Mouse (Mus musculus) heart, embryonic 14.5 days (tissue): ENCODE data around the gene Glmn. TPM values are rescaled to one million over a fixed set of nuclear protein-coding genes. Genes with fewer than 3 reads are reported as not detected.

ENCODE experiments used
- ATAC-seq: fragments of 200-750 bp; cut with Nextera tagmentation; 2 replicates; pipeline ENCODE4 v1.8.0; 2017; ENCODE audit warnings: low read depth, moderate TSS enrichment; ENCODE audit not compliant: insufficient number of reproducible peaks, insufficient read depth, low FRiP score
- H3K27ac ChIP-seq, 2 experiments: fragments of 200-500 bp in 1 of 2; fragments of 300-500 bp in 1 of 2; sonication (generic) in 1 of 2; replicated peaks in 1 of 2; 2 replicates each; pipeline ENCODE4 v1.5.1; 2012 to 2014; ENCODE audit warnings: low read depth in 2 of 2, low read length in 2 of 2, control low read depth in 1 of 2, mild to moderate bottlenecking in 1 of 2, mixed read lengths in 1 of 2; ENCODE audit not compliant: control insufficient read depth in 1 of 2, insufficient read depth in 1 of 2
- H3K27me3 ChIP-seq: fragments of 300-500 bp; sonication (generic); 2 replicates; pipeline ENCODE4 v1.6.1; 2014; ENCODE audit warnings: mild to moderate bottlenecking, low read length, control low read depth; ENCODE audit not compliant: control insufficient read depth, insufficient read depth
- H3K36me3 ChIP-seq: fragments of 300-500 bp; sonication (generic); 2 replicates; pipeline ENCODE4 v1.6.1; 2014; ENCODE audit warnings: mild to moderate bottlenecking, control low read depth, low read length, mixed read lengths; ENCODE audit not compliant: control insufficient read depth, insufficient read depth
- H3K4me1 ChIP-seq, 2 experiments: fragments of 200-500 bp in 1 of 2; fragments of 300-500 bp in 1 of 2; sonication (generic) in 1 of 2; 2 replicates each; pipeline ENCODE4 v1.6.1; 2012 to 2014; ENCODE audit warnings: low read length in 2 of 2, control low read depth in 1 of 2, mixed read lengths in 1 of 2; ENCODE audit not compliant: control insufficient read depth in 2 of 2, insufficient read depth in 2 of 2
- H3K4me2 ChIP-seq: fragments of 300-500 bp; sonication (generic); 2 replicates; pipeline ENCODE4 v1.6.1; 2014; ENCODE audit warnings: mild to moderate bottlenecking, low read length
- H3K4me3 ChIP-seq, 2 experiments: fragments of 200-500 bp in 1 of 2; fragments of 300-500 bp in 1 of 2; sonication (generic) in 1 of 2; 2 replicates each; pipeline ENCODE4 v1.5.1; 2012 to 2014; ENCODE audit warnings: low read length in 2 of 2, mild to moderate bottlenecking in 2 of 2, control low read depth in 1 of 2, low read depth in 1 of 2, moderate library complexity in 1 of 2; ENCODE audit not compliant: control insufficient read depth in 1 of 2, insufficient read depth in 1 of 2
- H3K9ac ChIP-seq: fragments of 300-500 bp; sonication (generic); 2 replicates; pipeline ENCODE4 v1.6.1; 2014; ENCODE audit warnings: mild to moderate bottlenecking, low read length
- H3K9me3 ChIP-seq: fragments of 300-500 bp; sonication (generic); 2 replicates; pipeline ENCODE4 v1.6.1; 2016; ENCODE audit warnings: low read length, control low read depth; ENCODE audit not compliant: control insufficient read depth
- WGBS: fragments of 180-500 bp; shearing (Covaris S2); extraction: QIAGEN DNeasy Blood & Tissue Kit; methylation state at CpG from one replicate; pipeline ENCODE4 v1.1.7; 2014; 5-methylcytosine and 5-hydroxymethylcytosine counted together
- polyA plus RNA-seq: library from polyadenylated mRNA; unstranded; fragments of >200 nt; fragmentation: Nextera tagmentation; extraction: Ambion mirVana; gene quantifications from 2 replicates; pipeline ENCODE4 v1.2.1, GENCODE M21; 2014

Gene Glmn
- polyA plus RNA-seq, 1 experiment from 2014 or later = 20.4 TPM

GRCm38 (mm10) chr5:107545927-107546326 is 51.8 kb downstream of the Glmn start:
- Histone ChIP-seq H3K27ac (no peak overlapping the region), H3K9me3 (no peaks in the 10 kb centered on the region), H3K27me3 (no peaks in the 10 kb centered on the region), H3K36me3 (peaks cover 25% of the 10 kb centered on the region), H3K9ac (no peak overlapping the region), H3K4me2 (no peak overlapping the region), H3K4me3 (no peak overlapping the region), H3K4me1 (peaks cover 0 to 2% of the 10 kb centered on the region in 2 experiments; a peak in 1 of 4 replicates)
- WGBS = 83% methylated on average over 4 of the region's 4 CpGs
- no peak for ATAC-seq

- 46% methylated on average over 7 of the region's 7 CpGs for WGBS
- H3K9me3 ChIP-seq = no peaks in the 10 kb centered on the region
- no peak overlapping the region for H3K27ac ChIP-seq
- peaks cover 0 to 2% of the 10 kb centered on the region in 2 experiments; a peak in 1 of 4 replicates for H3K4me1 ChIP-seq
- H3K36me3 ChIP-seq = no peaks in the 10 kb centered on the region
- H3K27me3 ChIP-seq = no peaks in the 10 kb centered on the region
- H3K4me3 ChIP-seq = no peak overlapping the region
- no peak overlapping the region for H3K4me2 ChIP-seq
- H3K9ac ChIP-seq = no peak overlapping the region
- no peak for ATAC-seq
Observed at GRCm38 (mm10) chr5:107541696-107542095, 56.0 kb downstream of the Glmn start.

GRCm38 (mm10) chr5:107534581-107534980 is 63.1 kb downstream of the Glmn start, which contains the start of gene 1700028K03Rik:
Gene 1700028K03Rik, plus strand, starts transcription at chr5:107534709.
- no peaks in the 10 kb centered on the region for H3K36me3 ChIP-seq
- no peaks in the 10 kb centered on the region for H3K4me1 ChIP-seq
- H3K9ac ChIP-seq = no peak within 1 kb of the TSS
- H3K27ac ChIP-seq = no peak within 1 kb of the TSS
- H3K4me3 ChIP-seq = no peak within 1 kb of the TSS
- H3K27me3 ChIP-seq = no peaks in the 10 kb centered on the region
- WGBS = 59% methylated on average over 15 of the region's 15 CpGs
- no peaks in the 10 kb centered on the region for H3K9me3 ChIP-seq
- ATAC-seq = no peak
- no peak within 1 kb of the TSS for H3K4me2 ChIP-seq

GRCm38 (mm10) chr5:107533590-107533989 is 64.1 kb downstream of the Glmn start:
- no peak overlapping the region for H3K4me3 ChIP-seq
- H3K9ac ChIP-seq = no peak overlapping the region
- WGBS = 49% methylated on average over 2 of the region's 2 CpGs
- no peaks in the 10 kb centered on the region for H3K36me3 ChIP-seq
- no peak overlapping the region for H3K4me2 ChIP-seq
- H3K4me1 ChIP-seq = no peaks in the 10 kb centered on the region
- no peaks in the 10 kb centered on the region for H3K9me3 ChIP-seq
- H3K27me3 ChIP-seq = no peaks in the 10 kb centered on the region
- no peak for ATAC-seq
- H3K27ac ChIP-seq = no peak overlapping the region

- no peak overlapping the region for H3K9ac ChIP-seq
- H3K4me3 ChIP-seq = no peak overlapping the region
- H3K9me3 ChIP-seq = no peaks in the 10 kb centered on the region
- no peaks in the 10 kb centered on the region for H3K4me1 ChIP-seq
- WGBS = 78% methylated on average over 3 of the region's 3 CpGs
- no peaks in the 10 kb centered on the region for H3K36me3 ChIP-seq
- ATAC-seq = no peak
- no peaks in the 10 kb centered on the region for H3K27me3 ChIP-seq
- H3K4me2 ChIP-seq = no peak overlapping the region
- H3K27ac ChIP-seq = no peak overlapping the region
Observed at GRCm38 (mm10) chr5:107528856-107529255, 68.8 kb downstream of the Glmn start.

- Histone ChIP-seq H3K36me3 (no peaks in the 10 kb centered on the region), H3K27ac (no peak overlapping the region), H3K9ac (no peak overlapping the region), H3K4me3 (no peak overlapping the region), H3K9me3 (no peaks in the 10 kb centered on the region), H3K4me2 (no peak overlapping the region), H3K27me3 (no peaks in the 10 kb centered on the region), H3K4me1 (no peaks in the 10 kb centered on the region; a peak in 1 of 4 replicates)
- ATAC-seq = no peak
- 76% methylated on average over 10 of the region's 10 CpGs for WGBS
Observed at GRCm38 (mm10) chr5:107524281-107524680, 73.4 kb downstream of the Glmn start.

- Histone ChIP-seq H3K9ac (no peak overlapping the region), H3K27ac (no peak overlapping the region), H3K9me3 (no peaks in the 10 kb centered on the region), H3K4me2 (no peak overlapping the region; the same call in 1 of the 2 replicates), H3K36me3 (no peaks in the 10 kb centered on the region), H3K4me1 (no peaks in the 10 kb centered on the region; a peak in 1 of 4 replicates), H3K27me3 (no peaks in the 10 kb centered on the region), H3K4me3 (no peak overlapping the region)
- ATAC-seq = no peak
- WGBS = 55% methylated on average over 7 of the region's 7 CpGs
Observed at GRCm38 (mm10) chr5:107521897-107522296, 75.8 kb downstream of the Glmn start.

- Histone ChIP-seq H3K9me3 (no peaks in the 10 kb centered on the region), H3K4me2 (no peak overlapping the region), H3K9ac (no peak overlapping the region), H3K27me3 (no peaks in the 10 kb centered on the region), H3K36me3 (no peaks in the 10 kb centered on the region), H3K4me1 (no peaks in the 10 kb centered on the region; a peak in 1 of 4 replicates), H3K4me3 (no peak overlapping the region), H3K27ac (no peak overlapping the region)
- ATAC-seq = no peak
- WGBS = 82% methylated on average over 6 of the region's 6 CpGs
Observed at GRCm38 (mm10) chr5:107521386-107521785, 76.3 kb downstream of the Glmn start.
